Mouse (Mus musculus) hindbrain, embryonic 11.5 days (tissue): Measurements from ENCODE around the gene Dpep3. TPM values are rescaled to one million over a fixed set of nuclear protein-coding genes. Genes with fewer than 3 reads are reported as not detected.

ENCODE experiments used
- ATAC-seq: fragments of 200-750 bp; cut with Nextera tagmentation; 2 replicates; pipeline ENCODE4 v1.8.0; 2017; ENCODE audit warnings: mild to moderate bottlenecking, moderate TSS enrichment, moderate library complexity; ENCODE audit not compliant: low FRiP score
- DNase-seq: peaks from one replicate; pipeline ENCODE4 v3.0.0-alpha.2; 2015; ENCODE audit warnings: low spot score
- H3K27ac ChIP-seq: fragments of 300-500 bp; sonication (generic); 2 replicates; pipeline ENCODE4 v1.5.1; 2014; ENCODE audit warnings: mild to moderate bottlenecking, low read depth, low read length
- H3K27me3 ChIP-seq: fragments of 300-500 bp; sonication (generic); 2 replicates; pipeline ENCODE4 v1.6.1; 2014; ENCODE audit warnings: mild to moderate bottlenecking, low read length, moderate library complexity, mixed read lengths; ENCODE audit not compliant: control insufficient read depth, insufficient read depth
- H3K36me3 ChIP-seq: fragments of 300-500 bp; sonication (generic); 2 replicates; pipeline ENCODE4 v1.6.1; 2014; ENCODE audit warnings: mild to moderate bottlenecking, low read length, moderate library complexity, mixed read lengths; ENCODE audit not compliant: control insufficient read depth, insufficient read depth
- H3K4me1 ChIP-seq: fragments of 300-500 bp; sonication (generic); replicated peaks from 2 replicates; pipeline ENCODE4 v1.6.1; 2014; ENCODE audit warnings: low read length, mixed read lengths; ENCODE audit not compliant: control insufficient read depth, insufficient read depth
- H3K4me2 ChIP-seq: fragments of 300-500 bp; sonication (generic); replicated peaks from 2 replicates; pipeline ENCODE4 v1.6.1; 2014; ENCODE audit warnings: mild to moderate bottlenecking, low read depth, low read length
- H3K4me3 ChIP-seq: fragments of 300-500 bp; sonication (generic); 2 replicates; pipeline ENCODE4 v1.5.1; 2014; ENCODE audit warnings: low read depth, low read length
- H3K9ac ChIP-seq: fragments of 300-500 bp; sonication (generic); 2 replicates; pipeline ENCODE4 v1.6.1; 2014; ENCODE audit warnings: low read depth, low read length
- H3K9me3 ChIP-seq: fragments of 300-500 bp; sonication (generic); 2 replicates; pipeline ENCODE4 v1.6.1; 2016; ENCODE audit warnings: low read length; ENCODE audit not compliant: control insufficient read depth
- WGBS: fragments of 180-500 bp; shearing (Covaris S2); extraction: QIAGEN DNeasy Blood & Tissue Kit; methylation state at CpG from one replicate; pipeline ENCODE4 v1.1.7; 2014; 5-methylcytosine and 5-hydroxymethylcytosine counted together
- polyA plus RNA-seq: library from polyadenylated mRNA; unstranded; fragments of >200 nt; fragmentation: Nextera tagmentation; extraction: Ambion mirVana; gene quantifications from 2 replicates; pipeline ENCODE4 v1.2.1, GENCODE M21; 2014

The Dpep3 gene
- polyA plus RNA-seq, 1 experiment from 2014 or later, result not detected

GRCm38 (mm10) chr8:105936866-105937475 is 42.3 kb downstream of the Dpep3 start:
- Histone ChIP-seq H3K4me3 (peak overlapping the region; percentile 77), H3K9ac (peak overlapping the region; percentile 82), H3K9me3 (no peaks in the 10 kb centered on the region), H3K36me3 (no peaks in the 10 kb centered on the region), H3K27me3 (no peaks in the 10 kb centered on the region), H3K4me1 (no peaks in the 10 kb centered on the region), H3K27ac (peak overlapping the region; percentile 88), H3K4me2 (peak overlapping the region; percentile 86)
- under 1% methylated on average over 30 of the region's 30 CpGs for WGBS
- DNase-seq (peak; percentile 88), ATAC-seq (peak; percentile 94)

GRCm38 (mm10) chr8:105935863-105936603 is 43.2 kb downstream of the Dpep3 start:
- Histone ChIP-seq H3K9ac (peak overlapping the region; percentile 82; the same call in 1 of the 2 replicates), H3K9me3 (no peaks in the 10 kb centered on the region), H3K4me2 (peak overlapping the region; percentile 86), H3K27me3 (no peaks in the 10 kb centered on the region), H3K4me3 (peak overlapping the region; percentile 77), H3K27ac (no peak overlapping the region), H3K36me3 (no peaks in the 10 kb centered on the region), H3K4me1 (no peaks in the 10 kb centered on the region)
- no peak for ATAC-seq
- DNase-seq, result no peak
- 23% methylated on average over 7 of the region's 7 CpGs for WGBS

DNA sequence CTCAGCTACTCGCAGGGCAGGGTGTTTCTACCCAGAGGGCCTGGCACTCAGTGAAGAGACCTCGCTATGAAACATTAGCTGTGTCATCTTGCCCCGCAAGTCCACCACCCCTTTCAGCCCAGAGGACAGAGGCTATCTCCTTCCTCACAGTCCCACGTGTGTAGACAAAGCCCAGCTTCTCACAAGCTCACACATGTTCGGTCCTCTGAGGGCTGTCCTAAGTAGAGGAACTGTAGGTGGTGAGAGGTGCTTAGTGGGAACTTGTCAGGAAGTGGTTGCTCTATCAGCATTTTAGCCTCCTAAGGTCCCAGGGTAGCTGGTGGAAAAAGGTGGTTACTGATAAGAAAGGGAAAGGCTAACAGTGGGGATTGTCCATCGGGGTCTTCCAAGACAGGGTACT is 44.1 kb downstream of the Dpep3 start:
- DNase-seq (no peak), ATAC-seq (no peak)
- no peak overlapping the region for H3K27ac ChIP-seq
- no peaks in the 10 kb centered on the region for H3K27me3 ChIP-seq
- 85% methylated on average over 6 of the region's 6 CpGs for WGBS
- H3K4me1 ChIP-seq, result no peaks in the 10 kb centered on the region
- H3K4me2 ChIP-seq, result no peak overlapping the region
- H3K9me3 ChIP-seq, result no peaks in the 10 kb centered on the region
- H3K36me3 ChIP-seq, result no peaks in the 10 kb centered on the region
- no peak overlapping the region for H3K4me3 ChIP-seq
- no peak overlapping the region for H3K9ac ChIP-seq

GRCm38 (mm10) chr8:105933762-105934161 is 45.5 kb downstream of the Dpep3 start, which contains the start of gene Ctrl:
Gene Ctrl (minus strand): TSS chr8:105933862.
- ATAC-seq, result no peak
- H3K27ac ChIP-seq, result no peak within 1 kb of the TSS
- 95% methylated on average over 2 of the region's 2 CpGs for WGBS
- DNase-seq, result no peak
- no peak within 1 kb of the TSS for H3K4me3 ChIP-seq
- no peak within 1 kb of the TSS for H3K9ac ChIP-seq
- H3K4me1 ChIP-seq, result no peaks in the 10 kb centered on the region
- H3K36me3 ChIP-seq, result no peaks in the 10 kb centered on the region
- no peaks in the 10 kb centered on the region for H3K27me3 ChIP-seq
- H3K9me3 ChIP-seq, result no peaks in the 10 kb centered on the region
- H3K4me2 ChIP-seq, result no peak within 1 kb of the TSS

GRCm38 (mm10) chr8:105932525-105932924 is 46.7 kb downstream of the Dpep3 start:
- no peak for ATAC-seq
- Histone ChIP-seq H3K4me1 (no peaks in the 10 kb centered on the region), H3K36me3 (no peaks in the 10 kb centered on the region), H3K4me3 (no peak overlapping the region), H3K9me3 (no peaks in the 10 kb centered on the region), H3K27me3 (no peaks in the 10 kb centered on the region), H3K9ac (no peak overlapping the region), H3K4me2 (no peak overlapping the region), H3K27ac (no peak overlapping the region)
- 90% methylated on average over 11 of the region's 11 CpGs for WGBS
- no peak for DNase-seq

DNA sequence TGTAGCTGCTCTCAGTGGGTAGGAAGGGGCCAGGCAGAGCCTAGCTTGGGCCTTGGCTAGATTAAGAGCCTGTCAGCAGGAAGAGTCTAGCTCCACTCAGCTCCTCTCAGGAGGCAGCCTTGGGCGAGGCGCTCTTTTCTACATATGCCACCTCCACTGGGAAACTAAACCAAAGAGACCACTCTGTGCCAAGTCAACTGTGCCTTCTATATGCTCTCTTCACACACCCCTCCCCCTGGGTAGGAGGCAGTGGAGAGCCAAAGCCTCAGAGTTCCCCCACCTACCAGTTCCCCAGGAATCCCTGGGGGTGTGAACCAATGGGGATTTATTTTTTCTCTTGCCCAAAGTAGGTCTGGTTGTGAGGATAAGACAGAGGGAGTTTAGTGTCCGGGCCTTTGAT is 48.0 kb downstream of the Dpep3 start:
- Histone ChIP-seq H3K4me1 (no peaks in the 10 kb centered on the region), H3K27me3 (no peaks in the 10 kb centered on the region), H3K4me3 (no peak overlapping the region), H3K4me2 (no peak overlapping the region), H3K27ac (no peak overlapping the region), H3K9ac (no peak overlapping the region), H3K36me3 (no peaks in the 10 kb centered on the region), H3K9me3 (no peaks in the 10 kb centered on the region)
- DNase-seq, result no peak
- WGBS, result 96% methylated on average over 3 of the region's 3 CpGs
- no peak for ATAC-seq

- Histone ChIP-seq H3K27me3 (no peaks in the 10 kb centered on the region), H3K9me3 (no peaks in the 10 kb centered on the region), H3K36me3 (no peaks in the 10 kb centered on the region), H3K9ac (peak overlapping the region; percentile 59), H3K4me3 (no peak overlapping the region), H3K27ac (peak overlapping the region; percentile 37), H3K4me2 (no peak overlapping the region), H3K4me1 (no peaks in the 10 kb centered on the region)
- 19% methylated on average over 8 of the region's 8 CpGs for WGBS
- DNase-seq (peak; percentile 91), ATAC-seq (peak; percentile 75)
Observed at GRCm38 (mm10) chr8:105930602-105931001, 48.6 kb downstream of the Dpep3 start.

DNA sequence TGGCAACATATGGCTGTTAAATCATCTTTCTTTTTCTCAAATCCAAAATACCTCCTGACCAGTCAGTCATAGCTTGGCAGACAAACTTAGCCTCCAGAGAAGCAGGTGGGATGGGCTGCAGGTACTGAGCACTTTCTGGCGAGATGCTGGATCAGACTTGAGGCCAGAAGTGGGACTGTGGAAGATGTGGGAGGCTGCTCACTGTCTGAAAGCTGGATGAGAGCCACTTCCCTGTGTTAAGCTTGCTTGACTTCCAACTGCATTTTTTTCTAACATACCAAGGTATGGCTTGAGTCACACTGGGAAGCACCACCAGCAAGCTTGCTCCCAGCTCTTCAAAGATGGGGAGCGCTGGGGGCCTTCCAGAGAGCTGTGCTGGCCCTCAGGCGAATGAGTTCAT is 54.1 kb downstream of the Dpep3 start:
- 73% methylated on average over 3 of the region's 3 CpGs for WGBS
- Histone ChIP-seq H3K4me2 (no peak overlapping the region), H3K27ac (no peak overlapping the region), H3K36me3 (no peaks in the 10 kb centered on the region), H3K9me3 (no peaks in the 10 kb centered on the region), H3K4me3 (no peak overlapping the region), H3K4me1 (no peaks in the 10 kb centered on the region), H3K9ac (no peak overlapping the region), H3K27me3 (no peaks in the 10 kb centered on the region)
- ATAC-seq (no peak), DNase-seq (no peak)
